Mouse (Mus musculus): ENCODE measurements around the gene Trp53. TPM values are rescaled to one million over a fixed set of nuclear protein-coding genes. Genes with fewer than 3 reads are reported as not detected.
"Not testable (repeated sequence)": the region's sequence is repeated elsewhere in the genome, so short reads cannot be mapped to it uniquely, and the experiment has no call there.

The Trp53 gene
- total and polyA plus RNA-seq, 3 experiments = 76.4 to 212 TPM; not detected in 1

- H3K9ac ChIP-seq (ENCODE audit: control insufficient read depth, low read depth, low read length, poor library complexity, severe bottlenecking); H3K27me3 ChIP-seq (ENCODE audit: control insufficient read depth in 1 of 2, insufficient read depth in 2 of 2, low read length in 2 of 2); H3K27ac ChIP-seq (ENCODE audit: control insufficient read depth, low read depth, low read length); H3K79me2 ChIP-seq (ENCODE audit: control insufficient read depth, insufficient read depth, low read length, poor library complexity); H3K9me3 ChIP-seq (replicated peaks; ENCODE audit: insufficient read depth, low read length): not testable (repeated sequence)
- peaks cover 0 to 12% of the 10 kb centered on the region in 2 experiments; a peak in 2 of 4 replicates for H3K36me3 ChIP-seq (ENCODE audit: control insufficient read depth in 1 of 2, insufficient read depth in 2 of 2, low read length in 2 of 2)
- peaks cover 11 to 14% of the 10 kb centered on the region in 2 experiments for H3K4me1 ChIP-seq (ENCODE audit: control insufficient read depth in 1 of 2, insufficient read depth in 2 of 2, low read length in 2 of 2)
- H3K4me3 ChIP-seq (ENCODE audit: control insufficient read depth in 1 of 2, insufficient read depth in 1 of 2, low read depth in 2 of 2, low read length in 2 of 2) = peak overlapping the region in 1 of 2 experiments; percentile 45; a peak in 1 of 4 replicates
- TF ChIP-seq TBP (IDR thresholded peaks at IDR 0.05; ENCODE audit: low read depth, low read length) (peak; percentile 65), ZNF384 (IDR thresholded peaks at IDR 0.05; ENCODE audit: low read depth, low read length) (peak; percentile 74; the same call in 1 of the 2 replicates)
- DNase-seq (ENCODE audit: low read depth, low spot score) = peak; percentile 48
Observed at GRCm38 (mm10) chr11:69614257-69614588, 34.1 kb downstream of the Trp53 start.

GRCm38 (mm10) chr11:69616781-69617180 is 36.6 kb downstream of the Trp53 start:
- no peak overlapping the region for H3K27ac ChIP-seq (ENCODE audit: control insufficient read depth, low read depth, low read length)
- H3K4me3 ChIP-seq (ENCODE audit: control insufficient read depth in 1 of 2, insufficient read depth in 1 of 2, low read depth in 2 of 2, low read length in 2 of 2) = no peak overlapping the region
- no peaks in the 10 kb centered on the region for H3K79me2 ChIP-seq (ENCODE audit: control insufficient read depth, insufficient read depth, low read length, poor library complexity)
- H3K9ac ChIP-seq (ENCODE audit: control insufficient read depth, low read depth, low read length, poor library complexity, severe bottlenecking) = no peak overlapping the region
- H3K9me3 ChIP-seq (replicated peaks; ENCODE audit: insufficient read depth, low read length) = no peaks in the 10 kb centered on the region
- no peak for DNase-seq (ENCODE audit: low read depth, low spot score)
- TF ChIP-seq ZKSCAN1 (IDR thresholded peaks at IDR 0.05; ENCODE audit: low read depth, low read length) (no peak), JUND (IDR thresholded peaks at IDR 0.05; ENCODE audit: low read depth, low read length) (no peak), NRF1 (IDR thresholded peaks at IDR 0.05; ENCODE audit: insufficient read depth, low read depth, low read length, poor library complexity, severe bottlenecking) (no peak), CHD2 (IDR thresholded peaks at IDR 0.05; ENCODE audit: low read length) (no peak), MYC (IDR thresholded peaks at IDR 0.05; ENCODE audit: low read depth, low read length) (no peak), MYB (IDR thresholded peaks at IDR 0.05; ENCODE audit: low read depth, low read length) (no peak)
- peaks cover 1 to 3% of the 10 kb centered on the region in 2 experiments; a peak in 1 of 4 replicates for H3K27me3 ChIP-seq (ENCODE audit: control insufficient read depth in 1 of 2, insufficient read depth in 2 of 2, low read length in 2 of 2)
- H3K4me1 ChIP-seq (ENCODE audit: control insufficient read depth in 1 of 2, insufficient read depth in 2 of 2, low read length in 2 of 2) = peaks cover 6 to 16% of the 10 kb centered on the region in 2 experiments
- peaks cover 0 to 10% of the 10 kb centered on the region in 2 experiments; a peak in 2 of 4 replicates for H3K36me3 ChIP-seq (ENCODE audit: control insufficient read depth in 1 of 2, insufficient read depth in 2 of 2, low read length in 2 of 2)

- Histone ChIP-seq H3K4me3 (ENCODE audit: control insufficient read depth in 1 of 2, insufficient read depth in 1 of 2, low read depth in 2 of 2, low read length in 2 of 2) (no peak within 1 kb of the TSS), H3K27ac (ENCODE audit: control insufficient read depth, low read depth, low read length) (no peak within 1 kb of the TSS), H3K27me3 (ENCODE audit: control insufficient read depth in 1 of 2, insufficient read depth in 2 of 2, low read length in 2 of 2) (peaks cover 1 to 3% of the 10 kb centered on the region in 2 experiments; a peak in 1 of 4 replicates), H3K36me3 (ENCODE audit: control insufficient read depth in 1 of 2, insufficient read depth in 2 of 2, low read length in 2 of 2) (peaks cover 0 to 10% of the 10 kb centered on the region in 2 experiments; a peak in 2 of 4 replicates), H3K4me1 (ENCODE audit: control insufficient read depth in 1 of 2, insufficient read depth in 2 of 2, low read length in 2 of 2) (peaks cover 6 to 16% of the 10 kb centered on the region in 2 experiments), H3K9ac (ENCODE audit: control insufficient read depth, low read depth, low read length, poor library complexity, severe bottlenecking) (no peak within 1 kb of the TSS), H3K79me2 (ENCODE audit: control insufficient read depth, insufficient read depth, low read length, poor library complexity) (no peaks in the 10 kb centered on the region), H3K9me3 (replicated peaks; ENCODE audit: insufficient read depth, low read length) (no peaks in the 10 kb centered on the region)
- no peak for DNase-seq (ENCODE audit: low read depth, low spot score)
- TF ChIP-seq MYC (IDR thresholded peaks at IDR 0.05; ENCODE audit: low read depth, low read length) (no peak), POLR2AphosphoS2 (IDR thresholded peaks at IDR 0.05; ENCODE audit: low read length) (no peak), ZKSCAN1 (IDR thresholded peaks at IDR 0.05; ENCODE audit: low read depth, low read length) (no peak), EP300 (IDR thresholded peaks at IDR 0.05; ENCODE audit: low read depth in 1 of 2, low read length in 2 of 2) (no peak), KAT2A (conservative IDR thresholded peaks at IDR 0.05; ENCODE audit: low read depth, low read length) (no peak), GATA1 (IDR thresholded peaks at IDR 0.05; ENCODE audit: low read depth, low read length) (0 out of 2 replicates have a peak, but pooled peaks have one; percentile 5)
Observed at GRCm38 (mm10) chr11:69617805-69618204, 37.6 kb downstream of the Trp53 start, which contains the start of gene Shbg. TSS of gene Shbg (minus strand) at chr11:69617905.

Data from MEL (cell line).